Mouse (Mus musculus): ENCODE measurements at regions not wholly inside any gene's neighbourhood (a gene's known extent, or its start where the extent isn't known, plus 50 kb on each side); places are given as distances from the start of the nearest gene placed in this dataset.

- WGBS = 80% methylated on average over 8 of the region's 8 CpGs
- Histone ChIP-seq H3K4me3 (ENCODE audit: extremely low read depth, insufficient read depth, insufficient read length) (no peak overlapping the region), H3K4me1 (ENCODE audit: control insufficient read depth, insufficient read depth, insufficient read length) (no peaks in the 10 kb centered on the region), H3K27ac (ENCODE audit: insufficient read depth, low read length) (no peak overlapping the region), H3K27me3 (ENCODE audit: control insufficient read depth, insufficient read depth, low read length) (no peaks in the 10 kb centered on the region), H3K36me3 (ENCODE audit: control insufficient read depth, insufficient read depth, low read length) (no peaks in the 10 kb centered on the region)
- DNase-seq (ENCODE audit: low read depth in 1 of 2, low spot score in 2 of 2) = no peak
- no peak for TF ChIP-seq CTCF (IDR thresholded peaks at IDR 0.05; ENCODE audit: extremely low read depth, insufficient read depth, insufficient read length, insufficient replicate concordance)
- no peak for TF ChIP-seq POLR2A (IDR thresholded peaks at IDR 0.05; ENCODE audit: low read depth, low read length)
These were observed 70.4 kb upstream of the Ccn6 start for GRCm38 (mm10) chr10:39233926-39234450.

GRCm38 (mm10) chr10:39233191-39233590, 69.6 kb upstream of the Ccn6 start:
- no peak overlapping the region for H3K27ac ChIP-seq (ENCODE audit: insufficient read depth, low read length)
- no peaks in the 10 kb centered on the region for H3K27me3 ChIP-seq (ENCODE audit: control insufficient read depth, insufficient read depth, low read length)
- TF ChIP-seq POLR2A (IDR thresholded peaks at IDR 0.05; ENCODE audit: low read depth, low read length) (no peak), CTCF (IDR thresholded peaks at IDR 0.05; ENCODE audit: extremely low read depth, insufficient read depth, insufficient read length, insufficient replicate concordance) (no peak)
- no peak overlapping the region for H3K4me3 ChIP-seq (ENCODE audit: extremely low read depth, insufficient read depth, insufficient read length)
- H3K4me1 ChIP-seq (ENCODE audit: control insufficient read depth, insufficient read depth, insufficient read length) = no peaks in the 10 kb centered on the region
- no peaks in the 10 kb centered on the region for H3K36me3 ChIP-seq (ENCODE audit: control insufficient read depth, insufficient read depth, low read length)
- DNase-seq (ENCODE audit: low read depth in 1 of 2, low spot score in 2 of 2) = no peak
- WGBS = 89% methylated on average over 7 of the region's 7 CpGs

GRCm38 (mm10) chr10:39230634-39231410, 67.2 kb upstream of the Ccn6 start:
- 81% methylated on average over 14 of the region's 14 CpGs for WGBS
- TF ChIP-seq CTCF (IDR thresholded peaks at IDR 0.05; ENCODE audit: extremely low read depth, insufficient read depth, insufficient read length, insufficient replicate concordance) (no peak), POLR2A (IDR thresholded peaks at IDR 0.05; ENCODE audit: low read depth, low read length) (no peak)
- DNase-seq (ENCODE audit: low read depth in 1 of 2, low spot score in 2 of 2) = no peak
- Histone ChIP-seq H3K4me3 (ENCODE audit: extremely low read depth, insufficient read depth, insufficient read length) (no peak overlapping the region), H3K27ac (ENCODE audit: insufficient read depth, low read length) (no peak overlapping the region), H3K36me3 (ENCODE audit: control insufficient read depth, insufficient read depth, low read length) (no peaks in the 10 kb centered on the region), H3K4me1 (ENCODE audit: control insufficient read depth, insufficient read depth, insufficient read length) (no peaks in the 10 kb centered on the region), H3K27me3 (ENCODE audit: control insufficient read depth, insufficient read depth, low read length) (no peaks in the 10 kb centered on the region)

GRCm38 (mm10) chr10:39229233-39229632, 65.6 kb upstream of the Ccn6 start:
- DNase-seq (ENCODE audit: low read depth in 1 of 2, low spot score in 2 of 2) = no peak
- H3K27ac ChIP-seq (ENCODE audit: insufficient read depth, low read length) = no peak overlapping the region
- TF ChIP-seq CTCF (IDR thresholded peaks at IDR 0.05; ENCODE audit: extremely low read depth, insufficient read depth, insufficient read length, insufficient replicate concordance) = no peak
- TF ChIP-seq POLR2A (IDR thresholded peaks at IDR 0.05; ENCODE audit: low read depth, low read length) = no peak
- H3K27me3 ChIP-seq (ENCODE audit: control insufficient read depth, insufficient read depth, low read length) = no peaks in the 10 kb centered on the region
- H3K4me3 ChIP-seq (ENCODE audit: extremely low read depth, insufficient read depth, insufficient read length) = no peak overlapping the region
- H3K36me3 ChIP-seq (ENCODE audit: control insufficient read depth, insufficient read depth, low read length) = no peaks in the 10 kb centered on the region
- WGBS = 93% methylated on average over 4 of the region's 4 CpGs
- H3K4me1 ChIP-seq (ENCODE audit: control insufficient read depth, insufficient read depth, insufficient read length) = no peaks in the 10 kb centered on the region

GRCm38 (mm10) chr10:39228027-39228426, 64.4 kb upstream of the Ccn6 start:
- TF ChIP-seq POLR2A (IDR thresholded peaks at IDR 0.05; ENCODE audit: low read depth, low read length) (no peak), CTCF (IDR thresholded peaks at IDR 0.05; ENCODE audit: extremely low read depth, insufficient read depth, insufficient read length, insufficient replicate concordance) (no peak)

GRCm38 (mm10) chr10:39227499-39227942, 63.9 kb upstream of the Ccn6 start:
- no peak for DNase-seq (ENCODE audit: low read depth in 1 of 2, low spot score in 2 of 2)
- WGBS = 72% methylated on average over 13 of the region's 13 CpGs
- Histone ChIP-seq H3K36me3 (ENCODE audit: control insufficient read depth, insufficient read depth, low read length) (no peaks in the 10 kb centered on the region), H3K27me3 (ENCODE audit: control insufficient read depth, insufficient read depth, low read length) (no peaks in the 10 kb centered on the region), H3K27ac (ENCODE audit: insufficient read depth, low read length) (no peak overlapping the region), H3K4me1 (ENCODE audit: control insufficient read depth, insufficient read depth, insufficient read length) (no peaks in the 10 kb centered on the region), H3K4me3 (ENCODE audit: extremely low read depth, insufficient read depth, insufficient read length) (no peak overlapping the region)
- TF ChIP-seq POLR2A (IDR thresholded peaks at IDR 0.05; ENCODE audit: low read depth, low read length) (no peak), CTCF (IDR thresholded peaks at IDR 0.05; ENCODE audit: extremely low read depth, insufficient read depth, insufficient read length, insufficient replicate concordance) (no peak)

More at GRCm38 (mm10) chr10:39228027-39228426, 64.4 kb upstream of the Ccn6 start:
- no peak overlapping the region for H3K4me3 ChIP-seq (ENCODE audit: extremely low read depth, insufficient read depth, insufficient read length)
- no peaks in the 10 kb centered on the region for H3K36me3 ChIP-seq (ENCODE audit: control insufficient read depth, insufficient read depth, low read length)
- H3K27me3 ChIP-seq (ENCODE audit: control insufficient read depth, insufficient read depth, low read length) = no peaks in the 10 kb centered on the region
- WGBS = 73% methylated on average over 5 of the region's 5 CpGs
- no peak overlapping the region for H3K27ac ChIP-seq (ENCODE audit: insufficient read depth, low read length)
- no peaks in the 10 kb centered on the region for H3K4me1 ChIP-seq (ENCODE audit: control insufficient read depth, insufficient read depth, insufficient read length)
- DNase-seq (ENCODE audit: low read depth in 1 of 2, low spot score in 2 of 2) = no peak

GRCm38 (mm10) chr10:39226518-39226917, 62.9 kb upstream of the Ccn6 start:
- 73% methylated on average over 2 of the region's 2 CpGs for WGBS
- no peak for TF ChIP-seq CTCF (IDR thresholded peaks at IDR 0.05; ENCODE audit: extremely low read depth, insufficient read depth, insufficient read length, insufficient replicate concordance)
- no peak for TF ChIP-seq POLR2A (IDR thresholded peaks at IDR 0.05; ENCODE audit: low read depth, low read length)
- Histone ChIP-seq H3K4me3 (ENCODE audit: extremely low read depth, insufficient read depth, insufficient read length) (no peak overlapping the region), H3K4me1 (ENCODE audit: control insufficient read depth, insufficient read depth, insufficient read length) (no peaks in the 10 kb centered on the region), H3K27ac (ENCODE audit: insufficient read depth, low read length) (no peak overlapping the region), H3K36me3 (ENCODE audit: control insufficient read depth, insufficient read depth, low read length) (no peaks in the 10 kb centered on the region), H3K27me3 (ENCODE audit: control insufficient read depth, insufficient read depth, low read length) (no peaks in the 10 kb centered on the region)
- DNase-seq (ENCODE audit: low read depth in 1 of 2, low spot score in 2 of 2) = no peak
